Mouse (Mus musculus): ENCODE data around the gene Gimap7. TPM values are rescaled to one million over a fixed set of nuclear protein-coding genes. Genes with fewer than 3 reads are reported as not detected.

Gene Gimap7
- 3.6 and 5.2 TPM in 2 replicates for polyA plus RNA-seq (2011; ENCODE audit: insufficient read depth, insufficient read length, low replicate concordance, missing spikeins)

DNA sequence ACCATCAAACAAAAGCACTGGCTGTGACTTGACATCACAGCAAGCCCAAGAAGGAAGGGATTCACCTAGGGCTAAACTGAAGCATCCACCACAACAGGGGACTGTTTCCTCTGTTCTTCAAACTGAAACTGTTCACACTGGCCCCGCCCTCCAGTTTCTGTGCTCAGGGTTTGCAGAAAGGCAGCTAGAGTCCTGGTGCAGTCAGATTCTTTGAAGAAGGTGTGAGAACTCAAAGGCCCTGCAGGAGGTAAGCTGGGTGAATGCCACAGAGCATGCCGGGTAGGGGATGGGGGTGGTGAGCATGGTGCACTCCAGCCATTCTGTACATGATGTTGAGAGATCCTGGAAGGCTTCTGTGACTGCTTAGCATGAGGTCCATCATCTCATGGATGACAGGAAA lies at the start of gene Gimap7, which contains the start of gene Gm28053:
Gimap7 (plus strand) TSS at position 167 of the 400 bp plus-strand sequence.
Gm28053 (plus strand) TSS at position 153 of the 400 bp plus-strand sequence.
- TF ChIP-seq CTCF (IDR thresholded peaks at IDR 0.05; ENCODE audit: control insufficient read depth, insufficient read depth, low read length) (no peak), POLR2A (IDR thresholded peaks at IDR 0.05; ENCODE audit: borderline replicate concordance, control insufficient read depth, low read depth, low read length) (no peak)
- Histone ChIP-seq H3K4me3 (replicated peaks; ENCODE audit: control insufficient read depth, low read depth, low read length) (peak within 1 kb of the TSS; percentile 25), H3K4me1 (ENCODE audit: control insufficient read depth, insufficient read depth, low read length) (no peaks in the 10 kb centered on the region; the same call in 1 of the 2 replicates), H3K27ac (ENCODE audit: control insufficient read depth, insufficient read depth, low read depth, low read length, poor library complexity) (peak within 1 kb of the TSS; percentile 33)
- WGBS = 9% methylated on average over 2 of the region's 2 CpGs

DNA sequence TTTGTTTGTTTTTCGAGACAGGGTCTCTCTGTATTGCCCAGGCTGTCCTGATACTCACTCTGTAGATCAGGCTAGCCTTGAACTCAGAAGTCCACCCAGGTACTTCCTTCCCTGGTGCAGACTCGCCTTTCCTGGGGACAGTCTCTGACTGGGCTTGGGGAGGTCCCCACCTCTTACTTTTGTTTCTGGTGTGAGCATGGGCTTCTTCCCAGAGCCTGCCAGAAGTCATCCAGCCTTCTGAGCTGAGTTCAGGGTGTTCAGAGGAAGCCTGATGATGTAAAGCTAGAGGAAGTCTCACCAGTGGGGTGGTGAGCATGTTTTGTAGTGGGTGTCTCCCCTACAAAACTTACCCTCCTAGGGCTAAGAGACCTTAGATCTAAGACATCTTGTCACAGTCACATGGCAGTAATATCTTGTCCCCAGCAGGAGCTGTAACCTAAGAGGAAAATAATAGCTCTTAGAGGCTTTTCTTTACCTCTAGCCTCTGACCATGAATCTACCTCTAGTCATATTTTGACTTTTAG lies 48.9 kb upstream of the Gimap7 start:
- TF ChIP-seq CTCF (IDR thresholded peaks at IDR 0.05; ENCODE audit: control insufficient read depth, insufficient read depth, low read length) = no peak
- TF ChIP-seq POLR2A (IDR thresholded peaks at IDR 0.05; ENCODE audit: borderline replicate concordance, control insufficient read depth, low read depth, low read length) = no peak
- no peak overlapping the region for H3K4me3 ChIP-seq (replicated peaks; ENCODE audit: control insufficient read depth, low read depth, low read length)
- 62% methylated on average over 2 of the region's 2 CpGs for WGBS
- H3K27ac ChIP-seq (ENCODE audit: control insufficient read depth, insufficient read depth, low read depth, low read length, poor library complexity) = no peak overlapping the region
- peaks cover 2% of the 10 kb centered on the region; the same call in 1 of the 2 replicates for H3K4me1 ChIP-seq (ENCODE audit: control insufficient read depth, insufficient read depth, low read length)

DNA sequence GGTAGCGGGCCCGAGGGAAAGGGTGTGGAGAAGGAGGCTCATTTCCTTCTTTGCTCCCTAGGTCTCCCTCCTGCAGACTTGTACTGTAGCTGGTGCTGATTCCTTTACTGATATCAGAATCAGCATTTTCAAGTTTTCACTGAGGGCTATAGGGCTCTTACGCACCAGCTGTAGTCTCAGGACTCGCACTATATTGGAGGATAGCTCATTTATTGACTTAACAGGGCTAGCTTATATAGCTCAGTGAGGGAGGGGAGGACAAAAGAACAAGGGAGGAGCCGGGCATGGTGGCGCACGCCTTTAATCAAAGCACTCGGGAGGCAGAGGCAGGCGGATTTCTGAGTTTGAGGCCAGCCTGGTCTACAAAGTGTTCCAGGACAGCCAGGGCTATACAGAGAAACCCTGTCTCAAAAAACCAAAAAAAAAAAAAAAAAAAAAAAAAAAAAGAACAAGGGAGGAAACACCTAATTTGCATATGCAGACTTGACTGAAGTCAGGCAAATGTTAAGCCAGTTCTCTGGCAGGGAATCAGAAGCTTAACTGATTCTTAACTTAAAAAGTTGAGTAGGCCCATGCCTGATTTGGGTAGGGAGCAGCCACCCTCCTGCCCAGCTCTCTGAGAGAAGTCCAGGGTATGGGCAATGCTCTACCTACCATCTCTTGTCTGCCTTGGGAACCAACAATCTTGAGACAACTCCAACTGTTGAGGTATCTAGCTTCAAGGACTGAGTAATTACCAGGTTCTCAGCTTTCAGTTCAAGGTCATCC lies 43.9 kb upstream of the Gimap7 start:
- WGBS = 80% methylated on average over 9 of the region's 9 CpGs
- no peak overlapping the region for H3K4me3 ChIP-seq (replicated peaks; ENCODE audit: control insufficient read depth, low read depth, low read length)
- H3K27ac ChIP-seq (ENCODE audit: control insufficient read depth, insufficient read depth, low read depth, low read length, poor library complexity) = peak overlapping the region; percentile 77; the same call in 1 of the 2 replicates
- no peak for TF ChIP-seq CTCF (IDR thresholded peaks at IDR 0.05; ENCODE audit: control insufficient read depth, insufficient read depth, low read length)
- TF ChIP-seq POLR2A (IDR thresholded peaks at IDR 0.05; ENCODE audit: borderline replicate concordance, control insufficient read depth, low read depth, low read length) = no peak
- peaks cover 6% of the 10 kb centered on the region; the same call in 1 of the 2 replicates for H3K4me1 ChIP-seq (ENCODE audit: control insufficient read depth, insufficient read depth, low read length)

DNA sequence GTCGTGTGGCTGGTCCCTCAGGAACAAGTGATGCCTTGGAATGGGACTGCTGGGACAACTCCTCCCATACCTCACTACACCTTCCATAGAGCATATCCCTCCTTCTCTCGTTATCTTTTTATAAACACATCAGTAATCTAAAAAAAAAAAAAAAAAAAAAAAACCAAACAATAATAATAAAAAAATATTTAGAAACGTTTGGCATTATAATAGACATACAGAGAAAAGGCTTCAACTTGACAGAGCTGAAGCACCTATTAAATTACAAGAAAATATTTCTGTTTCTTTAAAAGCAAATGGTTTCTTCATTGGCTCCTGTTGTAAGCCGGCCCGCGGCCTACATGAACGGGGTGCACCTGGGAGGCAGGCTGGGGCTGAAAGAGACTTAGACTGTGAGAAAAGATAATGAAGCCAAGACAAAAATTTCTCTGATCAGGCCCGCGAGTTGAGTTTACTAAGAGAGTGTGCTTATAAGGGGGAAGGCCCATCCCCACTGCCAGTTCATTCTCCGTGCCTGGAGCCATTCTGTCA lies 43.0 kb upstream of the Gimap7 start:
- Histone ChIP-seq H3K27ac (ENCODE audit: control insufficient read depth, insufficient read depth, low read depth, low read length, poor library complexity) (peak overlapping the region; percentile 75), H3K4me1 (ENCODE audit: control insufficient read depth, insufficient read depth, low read length) (peaks cover 6% of the 10 kb centered on the region; the same call in 1 of the 2 replicates), H3K4me3 (replicated peaks; ENCODE audit: control insufficient read depth, low read depth, low read length) (peak overlapping the region; percentile 64)
- 25% methylated on average over 10 of the region's 10 CpGs for WGBS
- TF ChIP-seq CTCF (IDR thresholded peaks at IDR 0.05; ENCODE audit: control insufficient read depth, insufficient read depth, low read length) = no peak
- no peak for TF ChIP-seq POLR2A (IDR thresholded peaks at IDR 0.05; ENCODE audit: borderline replicate concordance, control insufficient read depth, low read depth, low read length)

DNA sequence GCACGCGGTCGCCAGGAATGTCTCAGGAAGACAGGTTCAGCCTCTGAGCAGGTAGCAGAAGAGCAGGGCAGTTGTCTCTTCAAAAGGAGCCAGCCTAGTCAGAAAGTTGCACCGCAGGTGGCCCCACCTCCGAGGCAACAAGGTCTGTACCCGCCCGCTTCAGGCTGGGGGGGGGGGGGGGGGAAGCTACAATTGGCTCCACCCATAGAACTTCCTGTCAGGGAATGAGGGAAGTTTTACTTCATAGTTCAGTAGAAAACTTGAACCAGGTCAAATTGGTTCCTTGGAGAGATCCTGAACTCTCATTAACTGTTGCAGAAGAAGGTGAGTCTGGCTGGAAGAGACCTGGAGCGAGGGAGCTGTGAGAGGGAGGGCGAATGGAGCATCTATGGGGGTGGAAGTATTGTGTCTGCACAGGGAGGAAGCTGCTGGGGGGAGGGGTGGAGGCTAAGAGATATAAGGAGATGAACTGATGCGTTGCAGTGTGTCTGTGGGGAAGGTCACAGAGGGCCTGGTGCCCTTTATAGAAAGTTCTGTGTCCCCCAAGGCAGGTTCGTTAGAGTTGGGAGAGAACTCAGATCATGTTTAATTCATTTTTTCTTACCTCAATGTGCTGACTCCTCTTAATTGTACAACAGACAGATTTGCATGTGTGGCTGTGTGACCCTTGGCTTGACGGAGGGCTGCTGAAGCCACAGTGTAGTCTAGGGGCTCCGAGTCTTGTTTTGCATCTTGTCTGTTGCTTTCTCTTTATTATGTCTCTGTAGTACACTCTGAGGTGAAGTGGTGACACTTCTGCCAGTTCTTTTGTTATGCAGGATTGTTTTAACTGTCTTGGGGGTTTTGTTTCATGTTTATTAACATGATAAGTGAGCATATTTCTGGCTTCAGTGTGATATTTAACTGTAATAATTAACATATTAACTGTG lies 42.2 kb upstream of the Gimap7 start, which contains the start of gene Gimap9:
Gimap9 (plus strand) TSS at position 199 of the 929 bp plus-strand sequence.
- no peak for TF ChIP-seq CTCF (IDR thresholded peaks at IDR 0.05; ENCODE audit: control insufficient read depth, insufficient read depth, low read length)
- no peak for TF ChIP-seq POLR2A (IDR thresholded peaks at IDR 0.05; ENCODE audit: borderline replicate concordance, control insufficient read depth, low read depth, low read length)
- 1% methylated on average over 13 of the region's 13 CpGs for WGBS
- peak within 1 kb of the TSS; percentile 80 for H3K4me3 ChIP-seq (replicated peaks; ENCODE audit: control insufficient read depth, low read depth, low read length)

DNA sequence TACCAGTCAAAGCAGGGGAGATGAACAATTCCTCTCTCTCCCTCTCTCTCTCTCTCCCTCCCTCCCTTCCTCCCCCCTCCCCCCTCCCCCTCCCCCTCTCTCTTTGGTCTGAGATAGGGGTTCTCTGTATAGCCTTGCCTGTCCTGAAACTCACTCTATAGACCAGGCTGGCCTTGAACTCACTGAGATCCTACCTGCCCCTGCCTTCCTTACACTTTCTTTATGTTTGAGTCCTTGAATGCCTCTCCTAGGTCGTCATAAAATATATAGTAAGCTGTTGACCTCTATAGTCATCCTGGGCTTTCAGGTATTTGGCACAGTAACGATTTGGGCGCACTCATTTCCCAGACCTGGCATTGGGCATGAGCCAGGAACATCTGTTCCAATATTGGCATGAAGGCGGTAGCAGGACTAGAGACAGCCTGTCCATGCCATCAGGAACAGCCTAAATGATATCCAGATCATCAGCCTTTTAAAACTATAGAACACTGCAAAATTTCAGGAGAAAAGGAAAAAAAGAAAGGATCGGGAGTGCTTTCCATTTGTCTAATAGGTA lies 41.5 kb upstream of the Gimap7 start:
- TF ChIP-seq POLR2A (IDR thresholded peaks at IDR 0.05; ENCODE audit: borderline replicate concordance, control insufficient read depth, low read depth, low read length) = no peak
- H3K4me3 ChIP-seq (replicated peaks; ENCODE audit: control insufficient read depth, low read depth, low read length) = peak overlapping the region; percentile 50
- WGBS = 49% methylated on average over 5 of the region's 5 CpGs
- H3K4me1 ChIP-seq (ENCODE audit: control insufficient read depth, insufficient read depth, low read length) = peaks cover 6% of the 10 kb centered on the region; the same call in 1 of the 2 replicates
- peak overlapping the region; percentile 30; the same call in 1 of the 2 replicates for H3K27ac ChIP-seq (ENCODE audit: control insufficient read depth, insufficient read depth, low read depth, low read length, poor library complexity)

More for the DNA sequence above, 42.2 kb upstream of the Gimap7 start, which contains the start of gene Gimap9:
- H3K4me1 ChIP-seq (ENCODE audit: control insufficient read depth, insufficient read depth, low read length) = peaks cover 6% of the 10 kb centered on the region; the same call in 1 of the 2 replicates
- H3K27ac ChIP-seq (ENCODE audit: control insufficient read depth, insufficient read depth, low read depth, low read length, poor library complexity) = peak within 1 kb of the TSS; percentile 77

Measured in bone marrow, adult 2 months (tissue).